21 mouse cellular contexts compared by ENCODE assay signal in genomic region chr1:137575380-137575779, GRCm38 (mm10).
"Had no signal": no experiment of that assay in that cellular context is flagged by ENCODE, and none has a peak within 500 bp of the region (broad histone marks: within the 10 kb centered on the region; RNA-seq: fewer than 3 reads in every experiment).

No protein-coding gene starts in this region.

- ATAC-seq: liver, embryonic 12.5 days; midbrain, embryonic 16.5 days had no signal

- DNase-seq: lung, adult 2 months; lung, postnatal 10 days; lung, postnatal 4 days; midbrain, embryonic 14.5 days; retina, postnatal 1 day; right cerebral cortex, adult 18-20 months; right cerebral cortex, postnatal 25 days; right cerebral cortex, postnatal 4 days; spleen, adult 18-20 months; thymus, adult 2 months; thymus, postnatal 36 days had no signal

- H3K27me3 ChIP-seq: liver, embryonic 12.5 days; midbrain, embryonic 12.5 days; neural tube, embryonic 13.5 days; neural tube, embryonic 15.5 days; stomach, embryonic 15.5 days had no signal

- H3K4me2 ChIP-seq: liver, embryonic 12.5 days; midbrain, embryonic 12.5 days; neural tube, embryonic 13.5 days; neural tube, embryonic 15.5 days; stomach, embryonic 15.5 days had no signal

- H3K9me3 ChIP-seq: liver, embryonic 12.5 days; midbrain, embryonic 10.5 days; midbrain, embryonic 12.5 days; neural tube, embryonic 13.5 days; neural tube, embryonic 15.5 days; stomach, embryonic 15.5 days had no signal

- H3K27ac ChIP-seq: liver, embryonic 12.5 days; liver, embryonic 14.5 days; midbrain, embryonic 10.5 days; midbrain, embryonic 12.5 days; neural tube, embryonic 13.5 days; neural tube, embryonic 15.5 days; stomach, embryonic 15.5 days; stomach, postnatal 0 days had no signal

- H3K4me3 ChIP-seq: liver, embryonic 12.5 days; midbrain, embryonic 10.5 days; midbrain, embryonic 12.5 days; myocyte; neural tube, embryonic 13.5 days; neural tube, embryonic 15.5 days; stomach, embryonic 15.5 days had no signal

- H3K9ac ChIP-seq: liver, embryonic 12.5 days; liver, embryonic 14.5 days; midbrain, embryonic 12.5 days; neural tube, embryonic 13.5 days; neural tube, embryonic 15.5 days; stomach, embryonic 15.5 days had no signal

- H3K36me3 ChIP-seq: liver, embryonic 12.5 days; midbrain, embryonic 10.5 days; midbrain, embryonic 12.5 days; neural tube, embryonic 13.5 days; neural tube, embryonic 15.5 days; stomach, embryonic 15.5 days had no signal

- H3K4me1 ChIP-seq: liver, embryonic 12.5 days; midbrain, embryonic 10.5 days; midbrain, embryonic 12.5 days; neural tube, embryonic 13.5 days; neural tube, embryonic 15.5 days; stomach, embryonic 15.5 days had no signal
